Mouse (Mus musculus) lung, postnatal 0 days (tissue): ENCODE measurements around the gene Depdc5.

Experiments used
- CTCF ChIP-seq: IDR thresholded peaks from 2 replicates; pipeline ENCODE4 v1.5.1; 2016; ENCODE audit warnings: antibody characterized with exemption, mild to moderate bottlenecking
- EP300 ChIP-seq: IDR thresholded peaks from 2 replicates; pipeline ENCODE4 v1.6.1; 2016; ENCODE audit warnings: antibody characterized with exemption, mild to moderate bottlenecking, control low read depth

DNA sequence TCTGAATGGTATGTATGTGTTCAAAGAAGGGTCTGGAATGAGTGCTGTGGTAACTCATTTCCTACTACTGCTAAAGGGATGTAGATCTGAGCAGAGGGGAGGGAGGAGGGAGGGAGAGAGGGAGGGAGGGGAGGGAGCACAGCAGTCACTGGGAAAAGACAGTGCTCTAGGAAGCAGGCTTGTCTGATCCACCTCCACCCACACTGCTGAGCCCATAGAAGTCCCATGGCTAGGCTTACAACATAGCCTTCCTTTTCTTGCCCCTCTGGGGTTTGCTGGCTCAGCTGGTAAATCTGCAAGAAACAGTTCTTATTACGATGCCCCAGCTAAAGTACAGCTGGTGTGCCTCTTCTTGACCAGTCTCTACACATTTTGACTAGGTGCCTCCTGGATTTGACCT lies 124.4 kb downstream of the Depdc5 start:
- no peak for TF ChIP-seq CTCF
- TF ChIP-seq EP300 = no peak
